Mouse (Mus musculus): Measurements from ENCODE around the gene Sftpd. TPM values are rescaled to one million over a fixed set of nuclear protein-coding genes. Genes with fewer than 3 reads are reported as not detected.

Sftpd gene
- polyA plus RNA-seq, 1 experiment: 0.15 TPM

DNA sequence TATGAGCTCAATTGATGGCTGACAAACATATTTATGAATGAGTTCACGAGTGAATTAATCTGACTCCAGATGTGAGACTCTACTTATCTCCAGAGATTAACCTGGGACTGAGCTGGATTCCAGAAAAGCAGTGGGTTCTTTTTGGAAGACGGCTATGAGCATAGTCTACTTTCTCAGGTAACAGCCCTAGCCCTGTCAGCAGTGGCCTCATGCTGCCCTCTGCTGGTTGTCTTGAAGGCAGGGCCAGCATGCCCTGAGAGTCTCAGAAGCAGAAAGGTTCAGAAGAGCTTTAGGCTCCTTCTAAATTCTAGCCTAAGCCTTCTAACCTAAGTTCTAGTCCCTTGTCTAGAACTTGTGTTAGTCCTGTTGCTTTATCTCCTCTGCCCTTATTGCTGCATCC is 22.3 kb downstream of the Sftpd start:
- Histone ChIP-seq H3K36me3 (ENCODE audit: control insufficient read depth, insufficient read depth, low read length) (no peaks in the 10 kb centered on the region), H3K27me3 (ENCODE audit: control insufficient read depth, insufficient read depth, low read length) (no peaks in the 10 kb centered on the region), H3K27ac (ENCODE audit: control insufficient read depth, insufficient read depth, low read depth, low read length) (no peak overlapping the region), H3K4me3 (ENCODE audit: control insufficient read depth, low read depth, low read length) (no peak overlapping the region), H3K4me1 (ENCODE audit: control insufficient read depth, insufficient read depth, low read length) (no peaks in the 10 kb centered on the region)
- TF ChIP-seq CTCF (IDR thresholded peaks at IDR 0.05; ENCODE audit: control insufficient read depth, insufficient read depth, insufficient replicate concordance, low read depth, low read length) (peak; percentile 71; the same call in 1 of the 2 replicates), POLR2A (IDR thresholded peaks at IDR 0.05; ENCODE audit: control insufficient read depth, low read depth, low read length) (no peak)

DNA sequence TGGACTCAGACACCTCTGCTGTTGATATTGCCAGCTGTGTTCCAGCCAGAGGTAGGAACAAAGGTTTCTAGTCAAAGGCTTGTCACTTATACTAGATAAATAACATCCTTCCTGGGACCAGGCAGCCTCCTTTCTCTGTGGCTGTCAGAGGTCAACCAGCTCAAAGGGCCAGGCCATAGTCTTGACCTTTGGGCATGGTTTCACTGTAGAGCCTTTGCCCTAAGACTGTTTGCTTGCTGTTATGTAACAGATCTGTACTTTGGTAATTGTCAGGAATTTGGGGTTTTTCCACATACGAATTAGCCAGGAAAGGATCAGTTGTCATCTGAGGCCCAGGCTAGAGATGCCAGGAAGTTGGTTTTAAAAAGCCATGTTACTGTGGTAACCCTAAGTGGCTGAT is 24.2 kb downstream of the Sftpd start:
- Histone ChIP-seq H3K4me3 (ENCODE audit: control insufficient read depth, low read depth, low read length) (no peak overlapping the region), H3K27ac (ENCODE audit: control insufficient read depth, insufficient read depth, low read depth, low read length) (no peak overlapping the region), H3K4me1 (ENCODE audit: control insufficient read depth, insufficient read depth, low read length) (no peaks in the 10 kb centered on the region), H3K36me3 (ENCODE audit: control insufficient read depth, insufficient read depth, low read length) (no peaks in the 10 kb centered on the region), H3K27me3 (ENCODE audit: control insufficient read depth, insufficient read depth, low read length) (no peaks in the 10 kb centered on the region)
- TF ChIP-seq CTCF (IDR thresholded peaks at IDR 0.05; ENCODE audit: control insufficient read depth, insufficient read depth, insufficient replicate concordance, low read depth, low read length) (no peak), POLR2A (IDR thresholded peaks at IDR 0.05; ENCODE audit: control insufficient read depth, low read depth, low read length) (no peak)

DNA sequence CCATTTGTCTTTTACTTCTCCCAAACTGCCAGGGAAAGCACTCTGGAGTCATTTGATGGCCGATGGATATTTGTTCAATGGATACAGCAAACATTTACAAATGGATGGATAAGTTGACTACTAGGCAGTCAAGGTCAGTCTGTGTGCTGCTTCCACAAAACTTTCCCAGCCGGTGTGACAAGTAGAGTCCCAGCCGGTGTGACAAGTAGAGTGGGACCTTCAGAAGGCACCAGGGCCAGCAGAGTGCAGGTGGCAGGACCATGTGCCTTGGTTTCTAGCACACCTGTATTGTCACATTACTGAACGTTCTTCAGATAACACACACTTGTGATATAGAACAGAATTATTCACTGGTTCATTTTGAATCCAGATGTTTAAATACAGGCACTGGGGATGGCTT is 24.9 kb downstream of the Sftpd start:
- Histone ChIP-seq H3K4me3 (ENCODE audit: control insufficient read depth, low read depth, low read length) (no peak overlapping the region), H3K27me3 (ENCODE audit: control insufficient read depth, insufficient read depth, low read length) (no peaks in the 10 kb centered on the region), H3K4me1 (ENCODE audit: control insufficient read depth, insufficient read depth, low read length) (no peaks in the 10 kb centered on the region), H3K36me3 (ENCODE audit: control insufficient read depth, insufficient read depth, low read length) (no peaks in the 10 kb centered on the region), H3K27ac (ENCODE audit: control insufficient read depth, insufficient read depth, low read depth, low read length) (no peak overlapping the region)
- no peak for TF ChIP-seq POLR2A (IDR thresholded peaks at IDR 0.05; ENCODE audit: control insufficient read depth, low read depth, low read length)
- TF ChIP-seq CTCF (IDR thresholded peaks at IDR 0.05; ENCODE audit: control insufficient read depth, insufficient read depth, insufficient replicate concordance, low read depth, low read length): no peak

DNA sequence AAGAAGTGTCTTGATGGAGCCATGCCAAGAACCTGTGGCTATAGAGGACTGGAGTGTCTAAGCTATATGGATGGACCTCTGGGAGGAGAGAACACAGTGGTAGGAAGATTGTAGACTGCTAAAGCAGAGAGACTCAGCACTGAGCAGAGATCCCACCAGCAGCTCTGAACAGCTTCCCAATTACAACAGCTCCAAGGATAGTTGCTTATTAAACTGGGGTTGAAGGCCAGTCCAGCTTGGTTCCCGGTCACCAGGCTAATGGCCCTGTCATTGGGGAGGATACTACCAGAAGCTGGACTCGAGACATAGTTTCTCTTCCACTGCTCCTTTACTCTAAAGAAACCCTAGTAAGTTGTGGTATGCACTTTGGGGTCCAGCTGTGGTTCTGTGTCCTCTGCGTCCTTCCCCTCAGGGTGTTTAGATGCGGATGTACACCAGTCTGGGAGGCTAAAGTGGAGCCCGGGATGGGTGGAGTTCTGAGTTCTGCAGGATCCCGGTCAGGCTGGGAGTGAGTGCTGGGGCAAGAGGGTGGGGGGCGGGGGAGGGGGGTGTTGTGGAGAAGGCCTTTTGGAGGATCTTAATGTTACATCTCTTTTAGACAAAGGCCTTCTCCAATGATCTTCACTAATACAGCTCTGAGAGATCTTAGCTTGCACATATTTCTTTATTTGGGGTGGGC is 33.6 kb downstream of the Sftpd start, which contains the start of gene Mbl1:
Gene Mbl1 (plus strand): TSS at position 239 of the 679 bp plus-strand sequence.
- no peaks in the 10 kb centered on the region for H3K4me1 ChIP-seq (ENCODE audit: control insufficient read depth, insufficient read depth, low read length)
- H3K36me3 ChIP-seq (ENCODE audit: control insufficient read depth, insufficient read depth, low read length): no peaks in the 10 kb centered on the region
- no peaks in the 10 kb centered on the region for H3K27me3 ChIP-seq (ENCODE audit: control insufficient read depth, insufficient read depth, low read length)
- no peak for TF ChIP-seq POLR2A (IDR thresholded peaks at IDR 0.05; ENCODE audit: control insufficient read depth, low read depth, low read length)
- TF ChIP-seq CTCF (IDR thresholded peaks at IDR 0.05; ENCODE audit: control insufficient read depth, insufficient read depth, insufficient replicate concordance, low read depth, low read length): no peak
- H3K4me3 ChIP-seq (ENCODE audit: control insufficient read depth, low read depth, low read length): no peak within 1 kb of the TSS
- H3K27ac ChIP-seq (ENCODE audit: control insufficient read depth, insufficient read depth, low read depth, low read length): no peak within 1 kb of the TSS

DNA sequence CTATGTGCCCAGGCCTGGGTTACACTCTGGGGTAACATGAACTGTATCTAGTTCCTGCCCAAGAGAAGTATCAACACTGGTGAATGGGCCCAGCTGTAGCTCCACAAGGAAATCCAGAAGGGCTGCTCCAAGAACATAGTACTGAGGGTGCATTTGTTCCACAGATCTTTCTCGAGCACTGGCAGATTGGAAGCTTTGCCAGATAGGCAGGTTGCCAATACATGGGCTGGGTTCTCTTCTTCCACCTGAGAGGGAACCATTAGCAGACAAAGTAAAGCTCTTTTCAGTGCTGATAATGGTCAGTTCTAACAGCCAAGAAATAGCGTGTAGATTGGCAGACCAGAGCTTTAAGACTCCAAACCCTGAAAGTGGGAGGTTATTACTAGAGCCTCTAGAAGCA is 37.6 kb downstream of the Sftpd start:
- Histone ChIP-seq H3K36me3 (ENCODE audit: control insufficient read depth, insufficient read depth, low read length) (no peaks in the 10 kb centered on the region), H3K4me1 (ENCODE audit: control insufficient read depth, insufficient read depth, low read length) (no peaks in the 10 kb centered on the region), H3K27me3 (ENCODE audit: control insufficient read depth, insufficient read depth, low read length) (no peaks in the 10 kb centered on the region), H3K4me3 (ENCODE audit: control insufficient read depth, low read depth, low read length) (no peak overlapping the region), H3K27ac (ENCODE audit: control insufficient read depth, insufficient read depth, low read depth, low read length) (no peak overlapping the region)
- no peak for TF ChIP-seq POLR2A (IDR thresholded peaks at IDR 0.05; ENCODE audit: control insufficient read depth, low read depth, low read length)
- no peak for TF ChIP-seq CTCF (IDR thresholded peaks at IDR 0.05; ENCODE audit: control insufficient read depth, insufficient read depth, insufficient replicate concordance, low read depth, low read length)

DNA sequence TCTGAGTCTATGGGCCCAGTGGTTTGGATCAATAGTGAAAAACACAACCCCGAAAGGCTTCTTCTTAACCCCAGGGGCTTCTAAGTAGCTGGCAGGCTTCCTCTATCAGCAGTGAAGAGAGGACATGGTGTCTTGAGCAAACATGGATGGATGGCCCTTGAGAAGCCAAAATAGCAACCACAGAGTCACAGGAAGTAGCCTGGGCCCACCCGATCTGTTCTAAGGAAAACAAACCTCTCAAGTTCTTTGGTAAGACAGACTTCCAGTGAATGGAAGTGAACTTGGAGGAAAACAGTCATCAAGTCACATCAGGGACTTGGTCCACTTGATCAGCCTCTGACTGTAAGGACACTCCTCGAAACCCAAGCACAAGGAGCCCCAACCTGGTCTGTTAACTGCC is 38.0 kb downstream of the Sftpd start:
- Histone ChIP-seq H3K36me3 (ENCODE audit: control insufficient read depth, insufficient read depth, low read length) (no peaks in the 10 kb centered on the region), H3K4me3 (ENCODE audit: control insufficient read depth, low read depth, low read length) (no peak overlapping the region), H3K27me3 (ENCODE audit: control insufficient read depth, insufficient read depth, low read length) (no peaks in the 10 kb centered on the region), H3K4me1 (ENCODE audit: control insufficient read depth, insufficient read depth, low read length) (no peaks in the 10 kb centered on the region), H3K27ac (ENCODE audit: control insufficient read depth, insufficient read depth, low read depth, low read length) (no peak overlapping the region)
- TF ChIP-seq POLR2A (IDR thresholded peaks at IDR 0.05; ENCODE audit: control insufficient read depth, low read depth, low read length) (no peak), CTCF (IDR thresholded peaks at IDR 0.05; ENCODE audit: control insufficient read depth, insufficient read depth, insufficient replicate concordance, low read depth, low read length) (no peak)

DNA sequence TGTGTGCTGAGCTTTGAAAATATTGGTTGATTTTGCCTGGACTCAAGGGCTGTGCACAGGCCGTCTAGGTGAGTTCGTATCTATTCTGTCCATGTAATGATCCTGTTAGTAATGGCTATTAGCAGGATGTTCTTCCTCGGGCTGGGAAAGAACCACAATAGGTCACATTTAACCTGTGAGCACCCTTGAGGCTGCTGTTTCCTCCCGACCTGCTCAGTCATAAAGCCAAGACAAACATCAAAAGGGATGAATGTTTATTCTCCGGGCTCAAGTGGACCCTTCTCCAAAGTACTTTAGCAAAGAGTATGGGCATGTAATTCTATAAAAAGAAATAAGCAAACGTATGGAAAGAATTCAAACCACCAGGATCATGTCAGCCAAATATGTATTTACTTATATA is 38.9 kb downstream of the Sftpd start:
- Histone ChIP-seq H3K27ac (ENCODE audit: control insufficient read depth, insufficient read depth, low read depth, low read length) (no peak overlapping the region), H3K27me3 (ENCODE audit: control insufficient read depth, insufficient read depth, low read length) (no peaks in the 10 kb centered on the region), H3K36me3 (ENCODE audit: control insufficient read depth, insufficient read depth, low read length) (no peaks in the 10 kb centered on the region), H3K4me3 (ENCODE audit: control insufficient read depth, low read depth, low read length) (no peak overlapping the region), H3K4me1 (ENCODE audit: control insufficient read depth, insufficient read depth, low read length) (no peaks in the 10 kb centered on the region)
- TF ChIP-seq POLR2A (IDR thresholded peaks at IDR 0.05; ENCODE audit: control insufficient read depth, low read depth, low read length) (no peak), CTCF (IDR thresholded peaks at IDR 0.05; ENCODE audit: control insufficient read depth, insufficient read depth, insufficient replicate concordance, low read depth, low read length) (no peak)

Data from testis, adult 2 months (tissue).